Mouse (Mus musculus) ES-E14 (cell line): ENCODE measurements at regions not wholly inside any gene's neighbourhood (a gene's known extent, or its start where the extent isn't known, plus 50 kb on each side); places are given as distances from the start of the nearest gene placed in this dataset.

ENCODE experiments used
- DNase-seq: peaks from one replicate; pipeline ENCODE4 v3.0.0-alpha.2; 2013; ENCODE audit warnings: low read depth, low spot score
- H3K27ac ChIP-seq: 2 replicates; pipeline ENCODE4 v1.5.1; 2012; ENCODE audit warnings: low read depth, mild to moderate bottlenecking, low read length, moderate library complexity, mixed read lengths; ENCODE audit not compliant: poor library complexity, insufficient read depth, severe bottlenecking
- H3K36me3 ChIP-seq: 2 replicates; pipeline ENCODE4 v1.6.1; 2012; ENCODE audit warnings: mild to moderate bottlenecking, low read length, moderate library complexity, mixed read lengths; ENCODE audit not compliant: control insufficient read depth, poor library complexity, insufficient read depth, severe bottlenecking
- H3K4me1 ChIP-seq, 2 experiments: fragments of 150-350 bp in 1 of 2; sonication (generic) in 1 of 2; 2 replicates each; pipeline ENCODE4 v1.6.1; 2012; ENCODE audit warnings: low read length in 2 of 2, mild to moderate bottlenecking in 1 of 2, mixed read lengths in 1 of 2; ENCODE audit not compliant: control insufficient read depth in 2 of 2, insufficient read depth in 2 of 2, poor library complexity in 1 of 2
- H3K4me3 ChIP-seq, 2 experiments: fragments of 150-350 bp in 1 of 2; sonication (generic) in 1 of 2; 2 replicates each; pipeline ENCODE4 v1.5.1; 2012; ENCODE audit warnings: low read length in 2 of 2, low read depth in 1 of 2, mild to moderate bottlenecking in 1 of 2, mixed read lengths in 1 of 2; ENCODE audit not compliant: insufficient read depth in 1 of 2, poor library complexity in 1 of 2, severe bottlenecking in 1 of 2
- H3K9ac ChIP-seq: 2 replicates; pipeline ENCODE4 v1.6.1; 2012; ENCODE audit warnings: low read depth, mild to moderate bottlenecking, low read length, mixed read lengths; ENCODE audit not compliant: poor library complexity, insufficient read depth, severe bottlenecking
- H3K9me3 ChIP-seq: fragments of 150-350 bp; sonication (generic); 2 replicates; pipeline ENCODE4 v1.6.1; 2012; ENCODE audit warnings: low read depth, mild to moderate bottlenecking, low read length; ENCODE audit not compliant: control insufficient read depth, insufficient read depth
- CHD2 ChIP-seq: IDR thresholded peaks from 2 replicates; pipeline ENCODE4 v1.6.1; 2014; ENCODE audit warnings: mild to moderate bottlenecking, low read depth, low read length, inconsistent platforms
- HCFC1 ChIP-seq: IDR thresholded peaks from 2 replicates; pipeline ENCODE4 v1.6.1; 2012; ENCODE audit warnings: low read length, inconsistent platforms, borderline replicate concordance; ENCODE audit not compliant: insufficient read depth
- MAFK ChIP-seq: IDR thresholded peaks from 2 replicates; pipeline ENCODE4 v1.6.1; 2014; ENCODE audit warnings: mild to moderate bottlenecking, low read depth, low read length, inconsistent platforms; ENCODE audit not compliant: insufficient read depth
- ZC3H11A ChIP-seq: IDR thresholded peaks from 2 replicates; pipeline ENCODE4 v1.6.1; 2012; ENCODE audit warnings: low read depth, mild to moderate bottlenecking, inconsistent platforms, low read length, borderline replicate concordance
- ZNF384 ChIP-seq: IDR thresholded peaks from 2 replicates; pipeline ENCODE4 v1.6.1; 2012; ENCODE audit warnings: low read depth, low read length, inconsistent platforms
- in situ Hi-C, 2 experiments: fragments of 600-800 bp; cut with MboI; formaldehyde crosslinking; loops; one replicate each; pipeline ENCODE4 v1.15.1; 2025; ENCODE audit warnings: low sequenced_read_pairs in 2 of 2, inconsistent platforms in 1 of 2; ENCODE audit not compliant: unreplicated experiment in 2 of 2

DNA sequence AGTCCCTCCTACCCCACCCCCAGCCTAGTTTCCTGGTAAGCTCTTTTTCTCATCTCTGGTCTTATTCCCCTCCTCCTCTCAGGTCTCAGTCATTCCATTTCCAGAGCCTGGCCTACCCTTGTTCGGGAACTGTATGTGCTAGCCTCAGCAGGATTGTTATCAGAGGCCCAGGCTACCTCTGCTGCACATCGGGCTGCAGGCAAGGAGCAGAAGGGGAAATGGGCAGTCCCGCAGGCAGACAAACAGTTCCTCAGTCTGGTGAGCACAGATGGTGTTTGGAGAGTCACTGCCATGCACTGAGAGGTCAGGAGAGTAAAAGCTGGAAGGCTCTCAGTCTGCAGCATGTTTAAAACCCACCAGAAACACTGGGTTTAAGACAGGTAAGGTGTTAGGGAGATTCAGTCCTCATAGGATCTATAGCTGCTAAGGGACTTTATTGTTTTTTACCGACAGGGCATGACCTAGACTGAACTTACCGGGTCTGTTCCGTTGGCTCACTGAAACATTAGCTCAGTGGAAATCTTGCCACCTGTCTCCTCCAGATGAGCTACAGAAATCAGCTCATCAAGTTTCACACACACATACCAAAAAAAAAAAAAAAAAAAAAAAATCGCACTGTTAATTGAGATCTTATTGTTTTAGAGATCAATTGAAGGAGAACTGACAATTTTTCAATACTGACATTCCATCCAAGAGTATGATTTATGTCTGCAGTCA is 74.2 kb upstream of the Eed start:
- Histone ChIP-seq H3K9me3 (no peaks in the 10 kb centered on the region), H3K4me1 (peaks cover 0 to 3% of the 10 kb centered on the region in 2 experiments; a peak in 1 of 4 replicates), H3K9ac (no peak overlapping the region), H3K4me3 (no peak overlapping the region), H3K27ac (no peak overlapping the region), H3K36me3 (no peaks in the 10 kb centered on the region)
- in situ Hi-C loops, result no loop called here
- DNase-seq, result no peak
- no peak for TF ChIP-seq ZNF384
- no peak for TF ChIP-seq ZC3H11A
- no peak for TF ChIP-seq HCFC1
- no peak for TF ChIP-seq CHD2

DNA sequence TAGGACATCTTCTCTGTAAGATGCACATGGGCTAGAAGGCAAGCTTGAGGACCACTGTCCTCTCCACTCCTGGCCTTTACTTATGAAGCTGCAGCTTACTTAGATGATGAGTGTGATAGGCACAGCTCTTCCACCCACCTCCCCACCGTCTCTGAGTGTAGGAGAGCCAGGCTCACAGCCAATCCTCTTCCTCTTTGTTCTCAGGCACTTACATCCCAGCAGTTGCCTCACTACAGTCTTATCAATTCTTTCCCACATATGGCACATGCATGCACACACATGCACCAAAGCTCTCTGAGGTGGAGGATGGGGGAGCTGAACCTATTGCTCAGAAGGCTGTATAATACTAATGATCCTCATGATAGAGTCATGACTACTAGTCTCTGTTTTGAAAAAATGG is 72.1 kb upstream of the Picalm start:
- in situ Hi-C loops, result no loop called here
- no peak for DNase-seq
- no peak overlapping the region for H3K9ac ChIP-seq

DNA sequence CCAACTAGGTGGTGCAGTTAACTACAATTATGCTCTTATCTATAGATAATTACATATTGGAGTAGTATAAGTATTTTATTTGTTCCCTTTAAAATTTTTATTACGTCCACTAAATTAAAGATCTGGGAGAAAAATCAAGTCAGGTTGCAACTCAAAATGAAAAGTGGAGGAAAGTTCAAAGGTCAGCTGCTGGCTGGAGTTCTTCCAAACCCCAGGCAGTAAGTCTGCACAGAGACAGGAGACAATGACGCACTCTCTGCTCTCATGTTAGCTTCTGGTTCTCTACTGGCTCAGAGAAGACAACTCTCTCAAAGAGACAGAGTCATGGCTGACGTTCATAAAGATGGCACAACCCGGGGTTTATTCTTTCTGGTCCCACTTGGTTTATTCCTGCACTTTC is 71.4 kb upstream of the Picalm start:
- no peak overlapping the region for H3K27ac ChIP-seq

More for the DNA sequence above, 72.1 kb upstream of the Picalm start:
- H3K9me3 ChIP-seq, result no peaks in the 10 kb centered on the region
- no peak overlapping the region for H3K27ac ChIP-seq
- H3K36me3 ChIP-seq, result no peaks in the 10 kb centered on the region
- peaks cover 0 to 7% of the 10 kb centered on the region in 2 experiments; a peak in 1 of 4 replicates for H3K4me1 ChIP-seq
- H3K4me3 ChIP-seq, result no peak overlapping the region
- TF ChIP-seq ZC3H11A (no peak), HCFC1 (no peak), CHD2 (no peak), ZNF384 (no peak), MAFK (no peak)

DNA sequence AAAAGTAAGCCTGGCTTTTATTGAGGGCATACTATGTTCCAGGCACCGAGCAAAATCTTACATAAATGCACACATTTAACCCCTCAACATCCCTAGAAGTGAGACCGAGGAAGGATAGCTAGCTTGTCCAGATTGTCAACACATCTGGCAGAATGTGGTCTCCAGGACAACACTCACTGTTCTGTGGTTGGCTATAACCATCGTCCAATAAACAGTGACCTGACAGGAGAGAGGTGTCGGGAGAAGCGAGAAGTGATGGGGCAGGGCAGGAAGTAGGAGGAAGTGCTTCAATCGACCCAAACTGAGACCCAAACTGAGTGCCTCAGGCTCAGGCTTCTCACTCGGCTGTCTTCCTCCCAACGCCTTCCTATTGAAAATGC is 70.8 kb upstream of the Picalm start:
- no peak overlapping the region for H3K27ac ChIP-seq
- DNase-seq, result no peak
- in situ Hi-C loops, result no loop called here
- H3K4me1 ChIP-seq, result peaks cover 0 to 7% of the 10 kb centered on the region in 2 experiments; a peak in 1 of 4 replicates
- H3K36me3 ChIP-seq, result no peaks in the 10 kb centered on the region
- H3K9ac ChIP-seq, result no peak overlapping the region
- TF ChIP-seq MAFK (no peak), CHD2 (no peak), ZC3H11A (no peak), ZNF384 (no peak), HCFC1 (no peak)
- no peak overlapping the region for H3K4me3 ChIP-seq
- H3K9me3 ChIP-seq, result no peaks in the 10 kb centered on the region

More for the DNA sequence above, 71.4 kb upstream of the Picalm start:
- Histone ChIP-seq H3K36me3 (no peaks in the 10 kb centered on the region), H3K4me1 (peaks cover 0 to 7% of the 10 kb centered on the region in 2 experiments; a peak in 1 of 4 replicates), H3K9ac (no peak overlapping the region), H3K9me3 (no peaks in the 10 kb centered on the region), H3K4me3 (no peak overlapping the region)
- TF ChIP-seq ZC3H11A, result no peak
- no peak for TF ChIP-seq MAFK
- TF ChIP-seq ZNF384, result no peak
- TF ChIP-seq CHD2, result no peak
- no peak for TF ChIP-seq HCFC1
- no peak for DNase-seq
- in situ Hi-C loops, result no loop called here
